Mouse (Mus musculus) lung, postnatal 25 days (tissue): ENCODE data around the gene Depdc5.

Experiments
- DNase-seq: peaks from one replicate; pipeline ENCODE4 v3.0.0; 2022; ENCODE audit warnings: low spot score

Depdc5 gene

GRCm38 (mm10) chr5:33002781-33003180 lies 139.3 kb downstream of the Depdc5 start:
- no peak for DNase-seq

GRCm38 (mm10) chr5:33003500-33003899 lies 140.0 kb downstream of the Depdc5 start:
- DNase-seq = no peak

DNA sequence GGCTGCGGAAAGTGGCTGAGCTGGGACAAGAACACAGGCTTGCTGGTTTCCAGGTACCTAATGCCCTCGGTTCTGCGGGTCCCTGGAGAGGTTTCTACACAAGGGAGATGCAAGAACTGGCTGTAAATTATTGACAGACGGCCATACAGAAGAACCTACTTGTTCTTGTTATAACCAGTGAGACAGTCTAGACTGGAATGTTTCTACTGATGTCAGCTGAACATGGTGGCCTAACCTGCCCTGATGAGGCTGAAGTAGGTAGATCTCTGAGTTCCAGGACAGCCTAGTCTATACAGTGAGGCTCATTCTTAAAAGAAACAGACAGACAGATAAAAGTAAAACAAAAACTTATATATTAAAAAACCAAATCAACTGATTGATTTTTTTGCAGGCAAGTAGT lies 140.6 kb downstream of the Depdc5 start:
- no peak for DNase-seq

- no peak for DNase-seq
Observed at GRCm38 (mm10) chr5:33005442-33006145, 142.1 kb downstream of the Depdc5 start.

- DNase-seq = no peak
Observed at GRCm38 (mm10) chr5:33006670-33007069, 143.2 kb downstream of the Depdc5 start.

GRCm38 (mm10) chr5:33007371-33007770 lies 143.9 kb downstream of the Depdc5 start:
- no peak for DNase-seq

- DNase-seq = no peak
Observed at GRCm38 (mm10) chr5:33009301-33009700, 145.8 kb downstream of the Depdc5 start.

DNA sequence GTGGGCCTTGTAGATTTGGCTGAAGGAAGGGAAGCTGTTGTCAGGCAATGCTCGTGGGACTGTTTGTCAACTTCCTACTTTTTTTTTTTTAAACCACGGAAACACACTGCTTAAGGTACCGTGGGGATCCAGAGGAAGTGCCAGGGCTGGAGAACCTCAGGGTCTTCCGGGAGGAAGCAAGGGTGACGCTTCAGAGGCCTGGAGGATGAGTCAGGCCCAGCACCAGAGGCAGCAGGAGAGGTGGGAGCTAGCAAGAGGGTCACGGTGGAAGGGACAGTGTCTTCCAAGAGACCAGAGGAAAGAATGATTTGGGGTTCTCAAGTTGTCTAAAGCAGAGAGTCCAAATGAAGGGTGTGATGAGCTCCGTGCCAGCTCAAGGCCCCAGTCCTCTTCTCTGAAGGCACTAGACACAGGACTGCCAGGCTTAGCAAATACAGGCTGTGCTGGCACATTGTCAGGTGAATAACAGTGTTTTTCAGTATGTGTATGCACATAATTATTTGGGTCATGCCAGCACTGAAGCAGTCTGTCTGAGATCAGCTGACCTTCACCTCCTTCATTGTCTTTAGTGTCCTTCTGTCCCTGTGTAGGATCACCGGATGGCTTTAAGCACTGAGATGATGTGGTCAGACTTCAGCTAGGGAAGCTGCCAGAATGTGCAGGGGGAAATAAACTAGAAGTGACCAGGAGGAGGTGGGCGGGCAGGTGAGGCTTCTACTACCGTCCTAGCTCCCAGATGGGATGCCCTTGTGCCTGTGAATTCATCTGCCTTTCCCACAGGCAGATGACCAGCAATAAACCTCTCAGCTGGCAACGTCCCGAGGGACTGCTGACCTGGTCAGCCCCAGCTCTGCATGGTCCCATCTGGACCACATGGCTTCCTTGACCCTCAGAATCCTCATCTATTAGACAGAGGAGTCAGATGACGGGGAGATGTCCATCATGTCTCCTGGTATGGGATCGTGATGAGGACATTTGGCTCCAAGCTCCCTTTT lies 146.6 kb downstream of the Depdc5 start:
- peak; percentile 36 for DNase-seq

- DNase-seq = no peak
Observed at GRCm38 (mm10) chr5:33011132-33012106, 147.9 kb downstream of the Depdc5 start.

- no peak for DNase-seq
Observed at GRCm38 (mm10) chr5:33014096-33014495, 150.6 kb downstream of the Depdc5 start.

- DNase-seq = no peak
Observed at GRCm38 (mm10) chr5:33015579-33015978, 152.1 kb downstream of the Depdc5 start.

DNA sequence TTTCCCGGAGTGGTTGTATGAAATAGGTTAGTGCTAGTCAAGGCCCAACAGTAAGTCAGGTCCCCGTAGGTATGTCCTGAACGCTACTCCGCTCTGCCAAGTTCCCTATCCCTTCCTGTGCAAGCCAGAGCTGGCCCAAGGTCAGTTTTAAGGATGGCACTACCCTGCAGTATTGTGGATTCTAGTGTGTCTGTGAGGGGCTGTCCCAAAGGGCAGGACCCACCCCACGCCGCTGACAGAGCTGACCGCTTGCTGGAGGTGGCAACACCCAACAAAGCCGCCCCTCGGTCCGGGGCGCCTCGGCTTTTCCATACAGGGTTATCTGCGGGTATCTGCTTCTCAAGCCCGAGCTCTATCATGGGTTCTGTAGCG lies 154.7 kb downstream of the Depdc5 start:
- no peak for DNase-seq

DNA sequence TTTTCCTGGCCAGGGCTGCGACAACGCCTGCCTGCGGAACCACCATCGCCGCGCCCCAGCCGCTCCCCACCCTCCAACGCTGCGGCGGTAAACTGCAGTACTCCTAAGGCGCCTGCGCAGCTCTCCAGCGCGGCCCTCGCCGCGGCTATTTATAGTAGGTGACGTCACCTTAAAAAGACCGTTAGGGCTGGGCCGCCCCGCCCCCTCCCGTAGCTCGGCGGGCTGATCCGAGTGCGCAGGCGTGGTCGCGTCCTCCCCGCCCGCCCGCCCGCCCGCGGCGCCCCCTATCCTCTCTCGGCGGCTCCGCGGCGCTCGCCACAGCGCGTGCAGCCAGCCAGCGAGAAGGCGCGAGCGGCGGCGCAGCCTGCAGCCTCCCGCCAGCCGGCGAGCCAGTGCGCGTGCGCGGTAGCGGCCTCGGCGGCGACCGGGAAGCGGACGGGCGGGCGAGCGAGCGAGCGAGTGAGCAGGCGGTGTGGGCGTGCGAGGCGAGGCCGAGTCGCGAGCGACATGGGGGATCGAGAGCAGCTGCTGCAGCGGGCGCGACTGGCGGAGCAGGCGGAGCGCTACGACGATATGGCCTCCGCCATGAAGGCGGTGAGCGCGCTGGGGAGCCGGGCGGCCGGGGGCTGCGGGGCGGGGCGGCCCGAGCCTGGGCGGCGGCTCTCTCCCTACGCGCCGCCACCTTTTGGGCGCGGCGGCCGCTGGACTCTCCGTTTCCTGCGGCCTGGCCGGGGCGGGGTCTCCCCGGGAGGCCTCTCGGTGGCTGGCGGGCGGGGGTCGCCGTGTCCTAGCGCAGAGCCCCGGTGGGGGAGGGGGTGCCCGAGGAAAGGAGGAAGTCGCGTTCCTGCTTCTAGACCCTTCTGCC lies 155.3 kb downstream of the Depdc5 start, which contains the start of gene Ywhah:
TSS of gene Ywhah (plus strand) at position 256 of the 865 bp plus-strand sequence.
- peak; percentile 97 for DNase-seq

GRCm38 (mm10) chr5:33019426-33019821 lies 155.9 kb downstream of the Depdc5 start:
- no peak for DNase-seq

DNA sequence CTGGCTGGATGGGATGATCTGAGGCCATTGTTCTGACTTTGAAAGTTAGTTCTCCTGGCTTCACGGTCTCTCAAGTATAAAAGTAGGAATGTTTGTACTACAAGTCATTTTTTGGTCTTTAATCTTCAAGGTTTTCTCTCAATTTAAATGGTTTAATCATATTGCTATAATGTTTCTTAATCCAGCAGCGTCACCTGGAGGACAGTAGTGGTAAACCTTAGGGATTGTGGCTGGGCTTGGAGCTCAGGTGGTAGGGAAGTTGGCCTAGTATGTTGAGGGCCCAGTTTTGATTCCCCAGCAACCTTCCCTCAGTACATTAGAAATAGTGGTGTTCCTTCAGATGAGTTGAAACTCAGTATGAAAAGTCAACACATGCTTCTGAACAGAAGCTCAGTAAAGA lies 158.1 kb downstream of the Depdc5 start:
- DNase-seq = no peak

DNA sequence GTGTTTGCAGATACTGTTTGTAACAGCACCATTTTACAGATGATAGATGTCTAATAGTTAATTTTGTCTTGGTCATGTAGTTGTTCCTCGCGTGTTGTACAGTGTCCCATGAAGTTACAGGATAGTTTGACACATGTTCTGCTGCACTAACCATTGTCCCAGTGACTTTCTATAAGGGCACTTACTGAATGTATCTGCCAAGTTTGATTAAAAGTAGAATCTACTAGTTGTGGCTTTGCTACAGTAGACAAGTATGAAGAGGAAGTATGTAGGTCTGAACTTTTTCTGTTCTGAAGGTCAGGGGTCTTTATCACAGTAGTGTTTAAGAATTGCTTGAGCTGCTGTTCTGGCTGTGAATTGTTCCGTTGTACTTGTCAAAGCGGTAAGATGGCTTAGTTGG lies 159.8 kb downstream of the Depdc5 start:
- DNase-seq = no peak

- peak; percentile 38 for DNase-seq
Observed at GRCm38 (mm10) chr5:33024474-33024873, 161.0 kb downstream of the Depdc5 start.

DNA sequence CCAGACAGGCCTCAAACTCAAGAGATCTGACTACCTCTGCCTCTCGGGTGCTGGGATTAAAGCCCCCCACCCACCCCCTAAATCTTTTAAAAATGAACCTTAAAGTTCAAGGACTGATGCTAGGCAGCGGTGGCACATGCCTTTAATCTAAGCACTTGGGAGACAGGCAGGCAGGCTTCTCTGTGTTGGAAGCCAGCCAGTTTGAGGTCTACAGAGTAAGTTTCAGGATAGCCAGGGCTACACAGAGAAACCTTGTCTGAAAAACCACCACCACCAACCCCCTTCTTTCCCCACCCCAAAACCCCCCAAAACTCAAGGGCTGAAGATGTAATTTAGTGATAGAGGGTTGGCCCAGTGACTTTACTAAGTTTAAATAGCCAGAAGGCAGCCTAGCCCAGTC lies 165.2 kb downstream of the Depdc5 start:
- no peak for DNase-seq

GRCm38 (mm10) chr5:33030425-33031175 lies 167.1 kb downstream of the Depdc5 start:
- DNase-seq = no peak
